19 mouse cellular contexts compared by ENCODE assay signal in genomic region chr9:67495350-67495749, GRCm38 (mm10).
A peak's percentile ranks its signal among the peaks of the same experiment; 100 is the strongest.
DNase-seq lines count a peak whose midpoint lies in the region; ATAC-seq and TF ChIP-seq lines count a peak whose summit lies in the region.
"Had no signal": no experiment of that assay in that cellular context is flagged by ENCODE, and none has a peak within 500 bp of the region (broad histone marks: within the 10 kb centered on the region; RNA-seq: fewer than 3 reads in every experiment).

No protein-coding gene starts in this region.

- no peak overlapping the region for H3K4me3 ChIP-seq in heart, embryonic 11.5 days (ENCODE audit: low read depth, low read length)
- no peak overlapping the region for H3K4me3 ChIP-seq in heart, adult 2 months
- no peak overlapping the region for H3K4me3 ChIP-seq in hindbrain, embryonic 16.5 days (ENCODE audit: low read length)
- no peak overlapping the region for H3K4me3 ChIP-seq in hindbrain, embryonic 14.5 days (replicated peaks; ENCODE audit: low read length)
- H3K4me3 ChIP-seq in ES-E14 (ENCODE audit: insufficient read depth in 1 of 2, low read depth in 1 of 2, low read length in 2 of 2, poor library complexity in 1 of 2, severe bottlenecking in 1 of 2) = no peak overlapping the region
- no peak overlapping the region for H3K4me3 ChIP-seq in lung, adult 2 months (replicated peaks; ENCODE audit: extremely low read depth, low read depth, low read length)
- H3K4me3 ChIP-seq: embryonic facial prominence, embryonic 15.5 days; forebrain, embryonic 15.5 days; limb, embryonic 15.5 days; midbrain, embryonic 15.5 days had no signal

- TF ChIP-seq CTCF in heart, adult 2 months (IDR thresholded peaks at IDR 0.05) = no peak
- TF ChIP-seq CTCF in lung, adult 2 months (IDR thresholded peaks at IDR 0.05; ENCODE audit: insufficient read depth, low read length) = no peak

- peaks cover 10% of the 10 kb centered on the region; the same call in 1 of the 2 replicates for H3K4me1 ChIP-seq in heart, embryonic 11.5 days (ENCODE audit: control insufficient read depth, insufficient read depth, low read length)
- peaks cover 2% of the 10 kb centered on the region; the same call in 1 of the 2 replicates for H3K4me1 ChIP-seq in heart, adult 2 months (ENCODE audit: control insufficient read depth, insufficient read depth, low read length)
- H3K4me1 ChIP-seq in hindbrain, embryonic 16.5 days (ENCODE audit: control insufficient read depth, insufficient read depth, low read depth, low read length) = peaks cover 18% of the 10 kb centered on the region
- peaks cover 10% of the 10 kb centered on the region for H3K4me1 ChIP-seq in hindbrain, embryonic 14.5 days (replicated peaks; ENCODE audit: control insufficient read depth, insufficient read depth, low read length)
- 0 out of 4 replicates have a peak, but pooled peaks cover 0 to 2% of the 10 kb centered on the region in 2 experiments for H3K4me1 ChIP-seq in ES-E14 (ENCODE audit: control insufficient read depth in 2 of 2, insufficient read depth in 2 of 2, low read length in 2 of 2, poor library complexity in 1 of 2)
- H3K4me1 ChIP-seq in lung, adult 2 months (ENCODE audit: control insufficient read depth, insufficient read depth, low read length) = no peaks in the 10 kb centered on the region

- 23% methylated on average over 3 of the region's 3 CpGs for WGBS in heart, embryonic 11.5 days (ENCODE audit: insufficient replicate concordance)
- WGBS in heart, adult 2 months = 17% methylated on average over 3 of the region's 3 CpGs
- 45% methylated on average over 3 of the region's 3 CpGs for WGBS in hindbrain, embryonic 16.5 days
- 72% methylated on average over 3 of the region's 3 CpGs for WGBS in hindbrain, embryonic 14.5 days
- 29% methylated on average over 3 of the region's 3 CpGs for WGBS in lung, adult 2 months

- ATAC-seq in heart, embryonic 11.5 days (replicated peaks; ENCODE audit: insufficient number of reproducible peaks, low FRiP score, low TSS enrichment) = no peak; the same call in 1 of the 2 replicates
- peak; percentile 54; the same call in 1 of the 2 replicates for ATAC-seq in hindbrain, embryonic 16.5 days
- ATAC-seq in hindbrain, embryonic 14.5 days (ENCODE audit: low FRiP score) = no peak
- ATAC-seq: intestine, embryonic 16.5 days; liver, postnatal 0 days; midbrain, embryonic 15.5 days had no signal

- 0 out of 2 replicates have a peak overlapping the region, but pooled peaks have one; percentile 16 for H3K27ac ChIP-seq in heart, embryonic 11.5 days (ENCODE audit: low read depth, low read length)
- no peak overlapping the region for H3K27ac ChIP-seq in heart, adult 2 months
- no peak overlapping the region; the same call in 1 of the 2 replicates for H3K27ac ChIP-seq in hindbrain, embryonic 16.5 days (ENCODE audit: low read depth, low read length)
- no peak overlapping the region for H3K27ac ChIP-seq in hindbrain, embryonic 14.5 days
- H3K27ac ChIP-seq in ES-E14 (ENCODE audit: insufficient read depth, low read depth, low read length, poor library complexity, severe bottlenecking) = no peak overlapping the region
- H3K27ac ChIP-seq: embryonic facial prominence, embryonic 15.5 days; forebrain, embryonic 15.5 days; limb, embryonic 15.5 days; macrophage; midbrain, embryonic 15.5 days had no signal

- no peak for DNase-seq in heart, adult 2 months
- no peak for DNase-seq in hindbrain, embryonic 14.5 days (ENCODE audit: low spot score)
- DNase-seq in ES-E14 (ENCODE audit: low read depth, low spot score) = no peak
- DNase-seq in adrenal gland, postnatal 10 days = peak; percentile 30
- DNase-seq in thymus, postnatal 36 days = no peak
- DNase-seq in lung, adult 2 months = no peak
- DNase-seq: cerebellum, adult 8-10 months; heart, postnatal 36 days; layer of hippocampus, adult 9-11 months; liver, postnatal 0 days had no signal

- no peaks in the 10 kb centered on the region for H3K27me3 ChIP-seq in heart, embryonic 11.5 days (ENCODE audit: control insufficient read depth, insufficient read depth, low read length)
- H3K27me3 ChIP-seq in heart, adult 2 months (ENCODE audit: control insufficient read depth, insufficient read depth, low read length) = no peaks in the 10 kb centered on the region
- H3K27me3 ChIP-seq in hindbrain, embryonic 16.5 days (replicated peaks; ENCODE audit: control insufficient read depth, insufficient read depth, low read length) = no peaks in the 10 kb centered on the region
- H3K27me3 ChIP-seq in hindbrain, embryonic 14.5 days (ENCODE audit: control insufficient read depth, insufficient read depth, low read length) = no peaks in the 10 kb centered on the region
- H3K27me3 ChIP-seq: embryonic facial prominence, embryonic 15.5 days; forebrain, embryonic 15.5 days; limb, embryonic 15.5 days; midbrain, embryonic 15.5 days had no signal

- H3K9ac ChIP-seq in heart, embryonic 11.5 days (ENCODE audit: low read depth, low read length) = no peak overlapping the region
- H3K9ac ChIP-seq in heart, adult 2 months (ENCODE audit: low read depth, low read length) = no peak overlapping the region
- H3K9ac ChIP-seq in hindbrain, embryonic 16.5 days (ENCODE audit: low read depth, low read length) = no peak overlapping the region
- no peak overlapping the region for H3K9ac ChIP-seq in hindbrain, embryonic 14.5 days
- H3K9ac ChIP-seq in ES-E14 (ENCODE audit: insufficient read depth, low read depth, low read length, poor library complexity, severe bottlenecking) = no peak overlapping the region
- H3K9ac ChIP-seq: embryonic facial prominence, embryonic 15.5 days; forebrain, embryonic 15.5 days; limb, embryonic 15.5 days; liver, postnatal 0 days; midbrain, embryonic 15.5 days had no signal

- no peaks in the 10 kb centered on the region for H3K36me3 ChIP-seq in heart, embryonic 11.5 days (ENCODE audit: control insufficient read depth, insufficient read depth, low read length)
- no peaks in the 10 kb centered on the region for H3K36me3 ChIP-seq in heart, adult 2 months (ENCODE audit: control insufficient read depth, insufficient read depth, low read length)
- H3K36me3 ChIP-seq in hindbrain, embryonic 16.5 days (ENCODE audit: control insufficient read depth, insufficient read depth, low read length) = no peaks in the 10 kb centered on the region
- H3K36me3 ChIP-seq in hindbrain, embryonic 14.5 days (replicated peaks; ENCODE audit: control insufficient read depth, insufficient read depth) = no peaks in the 10 kb centered on the region
- H3K36me3 ChIP-seq in ES-E14 (ENCODE audit: control insufficient read depth, insufficient read depth, low read length, poor library complexity, severe bottlenecking) = no peaks in the 10 kb centered on the region
- H3K36me3 ChIP-seq: embryonic facial prominence, embryonic 15.5 days; forebrain, embryonic 15.5 days; G1E; limb, embryonic 15.5 days; midbrain, embryonic 15.5 days had no signal

- no peak for TF ChIP-seq POLR2A in heart, adult 2 months (IDR thresholded peaks at IDR 0.05; ENCODE audit: insufficient read depth, low read depth, low read length)
- no peak for TF ChIP-seq POLR2A in lung, adult 2 months (IDR thresholded peaks at IDR 0.05; ENCODE audit: borderline replicate concordance, extremely low read depth, low read depth, low read length)

- H3K4me2 ChIP-seq in heart, embryonic 11.5 days = no peak overlapping the region
- no peak overlapping the region for H3K4me2 ChIP-seq in hindbrain, embryonic 16.5 days (ENCODE audit: low read length)
- no peak overlapping the region for H3K4me2 ChIP-seq in hindbrain, embryonic 14.5 days (replicated peaks)
- H3K4me2 ChIP-seq: embryonic facial prominence, embryonic 15.5 days; forebrain, embryonic 15.5 days; limb, embryonic 15.5 days; midbrain, embryonic 15.5 days had no signal

- no peaks in the 10 kb centered on the region for H3K9me3 ChIP-seq in heart, embryonic 11.5 days (replicated peaks; ENCODE audit: control insufficient read depth, low read length)
- no peaks in the 10 kb centered on the region for H3K9me3 ChIP-seq in hindbrain, embryonic 16.5 days (ENCODE audit: control insufficient read depth, low read length)
- H3K9me3 ChIP-seq in hindbrain, embryonic 14.5 days (ENCODE audit: control insufficient read depth, low read length) = no peaks in the 10 kb centered on the region
- no peaks in the 10 kb centered on the region for H3K9me3 ChIP-seq in ES-E14 (ENCODE audit: control insufficient read depth, insufficient read depth, low read depth, low read length)
- H3K9me3 ChIP-seq: embryonic facial prominence, embryonic 15.5 days; forebrain, embryonic 15.5 days; G1E; limb, embryonic 15.5 days; midbrain, embryonic 15.5 days had no signal

- intact Hi-C loops in heart, adult 2 months (cut with DNase I) = no loop called here

- H3K79me2 ChIP-seq in heart, adult 2 months (replicated peaks; ENCODE audit: control insufficient read depth, insufficient read depth, low read length) = no peaks in the 10 kb centered on the region

- no peak for TF ChIP-seq EP300 in heart, adult 2 months (IDR thresholded peaks at IDR 0.05; ENCODE audit: insufficient read depth, low read depth, low read length)

- in situ Hi-C loops in ES-E14 (cut with MboI; ENCODE audit: low sequenced_read_pairs in 2 of 2, unreplicated experiment in 2 of 2) = no loop called here

TF ChIP-seq in ES-E14, 5 proteins besides CTCF, POLR2A, EP300 and RAD21:
- no peak for TF ChIP-seq HCFC1 (IDR thresholded peaks at IDR 0.05; ENCODE audit: borderline replicate concordance, insufficient read depth, low read length)
- peak; percentile 43; the same call in 1 of the 2 replicates for TF ChIP-seq MAFK (IDR thresholded peaks at IDR 0.05; ENCODE audit: insufficient read depth, low read depth, low read length)
- TF ChIP-seq CHD2 (IDR thresholded peaks at IDR 0.05; ENCODE audit: low read depth, low read length) = no peak
